Mouse (Mus musculus) spleen, adult 2 months (tissue): ENCODE data around the gene Msrb3.

ENCODE experiments used
- CTCF ChIP-seq: fragments of 200-500 bp; IDR thresholded peaks from 2 replicates; pipeline ENCODE4 v1.5.1; 2011; ENCODE audit warnings: mild to moderate bottlenecking, inconsistent platforms; ENCODE audit not compliant: insufficient read depth, insufficient read length, insufficient replicate concordance; ENCODE audit errors: extremely low read depth
- POLR2A ChIP-seq: fragments of 200-500 bp; IDR thresholded peaks from 2 replicates; pipeline ENCODE4 v1.6.1; 2011; ENCODE audit warnings: low read depth, low read length, inconsistent platforms

- TF ChIP-seq CTCF: no peak
- TF ChIP-seq POLR2A: no peak
Observed at GRCm38 (mm10) chr10:120948461-120948860, 49.6 kb upstream of the Msrb3 start.
